ENCODE assay signal across 8 mouse cellular contexts in genomic region chr1:53977806-53978513, GRCm38 (mm10).
DNase-seq lines count a peak whose midpoint lies in the region; ATAC-seq and TF ChIP-seq lines count a peak whose summit lies in the region.

No protein-coding gene starts in this region.

- no peaks in the 10 kb centered on the region for H3K27me3 ChIP-seq in heart, embryonic 10.5 days (ENCODE audit: insufficient read depth, poor library complexity, severe bottlenecking)
- no peaks in the 10 kb centered on the region for H3K27me3 ChIP-seq in heart, postnatal 0 days (ENCODE audit: control insufficient read depth, insufficient read depth, low read length)
- no peaks in the 10 kb centered on the region for H3K27me3 ChIP-seq in liver, postnatal 0 days (ENCODE audit: insufficient read depth, low read length)

- DNase-seq in heart, embryonic 10.5 days (ENCODE audit: low spot score), result no peak
- no peak for DNase-seq in heart, adult 11 months
- peak; percentile 78 to 79 for DNase-seq in cerebellum, adult 18-20 months
- no peak for DNase-seq in heart, postnatal 0 days (ENCODE audit: low spot score)
- no peak for DNase-seq in liver, postnatal 0 days
- no peak for DNase-seq in right cerebral cortex, postnatal 36 days (ENCODE audit: low spot score in 2 of 2)
- no peak for DNase-seq in spleen, postnatal 4 days (ENCODE audit: low spot score in 2 of 2)
- DNase-seq in right cerebral cortex, postnatal 25 days, result no peak

- peaks cover 13% of the 10 kb centered on the region for H3K4me1 ChIP-seq in heart, embryonic 10.5 days
- 0 out of 2 replicates have a peak, but pooled peaks cover 10% of the 10 kb centered on the region for H3K4me1 ChIP-seq in heart, postnatal 0 days (ENCODE audit: control insufficient read depth, insufficient read depth)
- no peaks in the 10 kb centered on the region for H3K4me1 ChIP-seq in liver, postnatal 0 days (ENCODE audit: insufficient read depth)

- peak; percentile 59 for ATAC-seq in heart, postnatal 0 days (ENCODE audit: insufficient read depth, low read depth)
- peak; percentile 13; the same call in 1 of the 2 replicates for ATAC-seq in liver, postnatal 0 days

- H3K9me3 ChIP-seq in heart, embryonic 10.5 days, result no peaks in the 10 kb centered on the region
- H3K9me3 ChIP-seq in heart, postnatal 0 days (replicated peaks; ENCODE audit: control insufficient read depth, low read length), result no peaks in the 10 kb centered on the region
- no peaks in the 10 kb centered on the region for H3K9me3 ChIP-seq in liver, postnatal 0 days (ENCODE audit: low read length)

- no peak for TF ChIP-seq EP300 in heart, postnatal 0 days (IDR thresholded peaks at IDR 0.05; ENCODE audit: low read depth)
- TF ChIP-seq EP300 in liver, postnatal 0 days (IDR thresholded peaks at IDR 0.05; ENCODE audit: low read depth), result no peak

- H3K9ac ChIP-seq in heart, postnatal 0 days (replicated peaks; ENCODE audit: low read depth, low read length), result peak overlapping the region; percentile 28; the same call in 1 of the 2 replicates
- no peak overlapping the region for H3K9ac ChIP-seq in liver, postnatal 0 days (replicated peaks)

- no peak for TF ChIP-seq CTCF in heart, postnatal 0 days (IDR thresholded peaks at IDR 0.05; ENCODE audit: low read depth)
- no peak for TF ChIP-seq CTCF in liver, postnatal 0 days (IDR thresholded peaks at IDR 0.05; ENCODE audit: low read depth)

- WGBS in heart, embryonic 10.5 days, result 70% methylated on average over 8 of the region's 8 CpGs
- 46% methylated on average over 8 of the region's 8 CpGs for WGBS in heart, postnatal 0 days
- 49% methylated on average over 8 of the region's 8 CpGs for WGBS in liver, postnatal 0 days (ENCODE audit: insufficient replicate concordance)

- H3K27ac ChIP-seq in heart, embryonic 10.5 days, result peak overlapping the region; percentile 82
- peak overlapping the region; percentile 88 for H3K27ac ChIP-seq in heart, postnatal 0 days (ENCODE audit: low read depth)
- H3K27ac ChIP-seq in liver, postnatal 0 days (ENCODE audit: low read depth), result peak overlapping the region; percentile 55; the same call in 1 of the 2 replicates

- H3K4me2 ChIP-seq in heart, postnatal 0 days (ENCODE audit: low read depth, low read length), result peak overlapping the region; percentile 42
- 0 out of 2 replicates have a peak overlapping the region, but pooled peaks have one; percentile 26 for H3K4me2 ChIP-seq in liver, postnatal 0 days (ENCODE audit: low read depth, low read length)

- H3K36me3 ChIP-seq in heart, embryonic 10.5 days, result no peaks in the 10 kb centered on the region
- no peaks in the 10 kb centered on the region for H3K36me3 ChIP-seq in heart, postnatal 0 days (replicated peaks; ENCODE audit: control insufficient read depth, insufficient read depth, low read length)
- no peaks in the 10 kb centered on the region for H3K36me3 ChIP-seq in liver, postnatal 0 days (replicated peaks; ENCODE audit: insufficient read depth, low read length)

- H3K4me3 ChIP-seq in heart, embryonic 10.5 days, result peak overlapping the region; percentile 30
- H3K4me3 ChIP-seq in heart, postnatal 0 days (ENCODE audit: low read depth, low read length), result peak overlapping the region; percentile 23
- H3K4me3 ChIP-seq in liver, postnatal 0 days (ENCODE audit: low read depth, low read length), result no peak overlapping the region

Comparison
In these comparisons a context has a peak if more than half of its experiments do, and no peak if none do; other contexts are left out.
1. DNase-seq: peak in cerebellum, adult 18-20 months (2 of 2); none in heart, embryonic 10.5 days (single experiment), heart, adult 11 months (single experiment), heart, postnatal 0 days (single experiment), liver, postnatal 0 days (single experiment), right cerebral cortex, postnatal 36 days (0 of 2), spleen, postnatal 4 days (0 of 2) and right cerebral cortex, postnatal 25 days (single experiment).
2. Peak in every context shown above with its lines, with median percentiles within 50 percentile points of each other: H3K27ac ChIP-seq.